Mouse (Mus musculus): Measurements from ENCODE around the gene 1700001C19Rik.

DNA sequence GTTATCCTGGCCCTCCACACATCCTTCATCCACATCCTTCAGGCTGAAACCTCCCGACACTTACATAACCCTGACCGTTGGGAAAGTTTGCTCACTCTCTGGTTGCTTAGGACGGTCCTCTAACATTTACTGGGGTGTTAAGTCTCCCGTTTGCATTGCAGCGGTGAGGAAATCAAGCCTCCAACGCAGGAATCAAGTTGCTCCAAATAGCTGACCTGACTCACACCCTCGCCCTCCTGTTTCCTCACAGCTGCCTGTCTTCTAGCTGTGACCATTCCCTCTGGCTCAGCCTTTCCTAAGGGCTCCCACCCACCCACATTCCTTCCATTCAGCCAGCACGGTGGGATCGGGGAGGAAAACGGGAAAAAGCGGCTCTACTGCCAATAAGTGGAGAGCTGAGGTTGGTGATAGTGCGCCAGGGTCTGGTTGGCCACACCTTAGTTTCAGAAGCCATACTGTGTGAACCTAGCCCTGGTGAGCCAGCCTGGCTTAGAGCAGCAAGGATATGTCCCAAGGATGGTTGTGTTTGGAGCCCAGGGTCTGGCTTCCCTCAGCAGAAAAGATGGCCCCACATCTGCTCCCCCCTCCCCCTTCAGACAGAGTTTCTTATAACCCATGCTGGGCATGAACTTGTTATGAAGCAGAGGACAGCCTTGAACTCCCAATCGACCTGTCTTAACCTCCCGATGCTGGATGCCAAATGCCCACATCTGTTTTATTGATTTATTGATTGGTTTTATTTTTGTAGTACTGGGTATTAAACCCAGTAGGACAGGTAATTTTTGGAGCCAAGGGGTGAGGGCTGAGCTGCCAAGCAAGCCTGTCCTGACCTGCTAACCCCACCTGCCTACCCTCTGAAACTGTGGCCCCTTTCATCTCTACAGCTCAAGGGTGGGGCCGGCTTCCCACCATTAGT, 35.5 kb upstream of the 1700001C19Rik start:
- TF ChIP-seq CTCF (conservative IDR thresholded peaks at IDR 0.05; ENCODE audit: low read length) (no peak), NANOG (IDR thresholded peaks at IDR 0.05; ENCODE audit: borderline replicate concordance, low read length) (no peak)

Data from E14TG2a.4 (cell line).